Mouse (Mus musculus): Measurements from ENCODE around the gene Usp42. TPM values are rescaled to one million over a fixed set of nuclear protein-coding genes. Genes with fewer than 3 reads are reported as not detected.

The Usp42 gene
- 22.2 TPM for polyA plus RNA-seq (2017; shearing (Covaris generic))

GRCm38 (mm10) chr5:143732180-143732891 lies at the start of gene Usp42:
TSS of gene Usp42 (minus strand) at chr5:143732280.

Other genes with a start within 250 kb of the Usp42 start
- gene Rac1, start 204.2 kb downstream of the Usp42 start, polyA plus RNA-seq (2017; shearing (Covaris generic)), result 695 TPM
- 89.4 TPM for gene Cyth3, start 109.8 kb downstream of the Usp42 start, polyA plus RNA-seq (2017; shearing (Covaris generic))
- 58.6 TPM for gene Eif2ak1, start 85.5 kb upstream of the Usp42 start, polyA plus RNA-seq (2017; shearing (Covaris generic))
- 0.49 TPM for gene Ankrd61, start 165.4 kb upstream of the Usp42 start, polyA plus RNA-seq (2017; shearing (Covaris generic))
- gene Aimp2, start 177.6 kb upstream of the Usp42 start, polyA plus RNA-seq (2017; shearing (Covaris generic)), result 54.6 TPM
- gene Pms2, start 177.7 kb upstream of the Usp42 start, polyA plus RNA-seq (2017; shearing (Covaris generic)), result 35.9 TPM
- gene Gm42421, start 195.9 kb upstream of the Usp42 start, polyA plus RNA-seq (2017; shearing (Covaris generic)), result 2.6 TPM
- gene Rsph10b, start 200.8 kb upstream of the Usp42 start, polyA plus RNA-seq (2017; shearing (Covaris generic)), result 1.3 TPM

All from CD4-positive, CD25-positive, alpha-beta regulatory T cell (primary cell).